Mouse (Mus musculus) gastrocnemius, adult 8-10 months (tissue): ENCODE data around the gene Sfpq. TPM values are rescaled to one million over a fixed set of nuclear protein-coding genes. Genes with fewer than 3 reads are reported as not detected.

ENCODE experiments used
- DNase-seq, 2 experiments: peaks; one replicate each; pipeline ENCODE4 v3.0.0; 2022; ENCODE audit warnings: low spot score in 2 of 2
- total RNA-seq, 4 experiments: library from RNA; stranded (reverse); gene quantifications; 2 replicates each; pipeline ENCODE4 v1.2.4; 2022

The Sfpq gene
- total RNA-seq, 4 experiments from 2014 or later = 30.0 to 47.7 (median 40.3) TPM

GRCm38 (mm10) chr4:127027228-127028190 is 6.4 kb downstream of the Sfpq start:
- DNase-seq = no peak

- DNase-seq = no peak
These were observed 16.0 kb downstream of the Sfpq start for GRCm38 (mm10) chr4:127037158-127037557.

DNA sequence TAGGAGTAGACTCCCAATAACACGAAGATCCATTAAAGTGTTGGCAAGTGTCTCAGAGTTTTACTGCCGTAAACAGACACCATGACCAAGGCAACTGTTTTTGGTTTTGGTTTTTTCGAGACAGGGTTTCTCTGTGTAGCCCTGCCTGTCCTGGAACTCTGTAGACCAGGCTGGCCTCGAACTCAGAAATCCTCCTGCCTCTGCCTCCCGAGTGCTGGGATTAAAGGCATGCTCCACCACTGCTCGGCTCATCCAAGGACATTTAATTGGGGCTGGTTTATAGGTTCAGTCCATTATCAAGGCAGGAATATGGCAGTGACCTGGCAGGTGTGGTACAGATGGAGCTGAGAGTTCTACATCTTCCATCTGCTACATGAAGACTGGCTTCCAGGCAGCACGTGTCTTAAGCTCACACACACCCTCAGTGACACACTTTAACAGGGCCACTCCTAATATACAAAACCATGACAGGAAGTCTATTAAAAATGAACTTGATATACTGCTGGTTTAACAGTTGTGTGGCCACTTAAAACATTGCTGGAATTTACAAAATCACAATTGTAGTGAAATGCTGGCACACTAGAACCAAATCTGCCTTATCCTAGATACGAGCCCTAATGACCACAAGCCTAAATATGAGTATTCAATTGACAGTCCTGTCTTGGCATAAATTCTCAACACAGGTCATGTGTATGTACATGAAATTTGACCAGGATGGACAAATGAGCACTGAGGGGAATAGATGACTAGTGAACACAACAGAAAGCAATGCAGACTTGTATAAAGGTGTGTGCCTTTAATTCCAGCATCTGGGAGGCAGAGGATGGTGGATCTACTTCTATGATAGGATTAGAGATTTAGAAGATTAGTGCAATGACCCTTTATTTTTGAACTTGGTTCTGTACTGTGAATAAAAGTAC is 17.0 kb downstream of the Sfpq start:
- DNase-seq = no peak

DNA sequence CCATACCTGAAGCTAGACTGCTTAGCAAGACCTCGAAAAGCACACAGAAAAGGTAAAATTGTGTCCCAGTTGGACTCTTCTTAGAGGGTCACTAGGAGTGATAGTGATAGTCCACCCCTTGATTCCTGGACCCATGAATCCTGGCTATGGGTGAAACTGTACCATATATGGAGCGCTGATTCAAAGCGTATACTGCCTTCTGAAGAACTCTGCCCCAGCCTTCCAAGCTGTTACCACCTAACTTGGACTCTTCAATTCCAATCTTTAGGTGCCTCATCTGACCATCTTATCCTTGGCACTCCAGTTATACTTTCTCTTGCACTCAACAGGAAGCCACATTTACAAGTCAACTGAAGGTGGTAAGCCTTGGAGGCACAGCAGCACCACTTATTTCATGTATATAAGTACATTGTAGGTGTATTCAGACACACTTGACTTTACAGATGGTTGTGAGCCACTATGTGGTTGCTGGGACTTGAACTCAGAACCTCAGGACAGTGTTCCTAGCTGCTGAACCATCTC is 17.8 kb downstream of the Sfpq start:
- DNase-seq = no peak

GRCm38 (mm10) chr4:127039871-127040483 is 18.9 kb downstream of the Sfpq start:
- no peak for DNase-seq

DNA sequence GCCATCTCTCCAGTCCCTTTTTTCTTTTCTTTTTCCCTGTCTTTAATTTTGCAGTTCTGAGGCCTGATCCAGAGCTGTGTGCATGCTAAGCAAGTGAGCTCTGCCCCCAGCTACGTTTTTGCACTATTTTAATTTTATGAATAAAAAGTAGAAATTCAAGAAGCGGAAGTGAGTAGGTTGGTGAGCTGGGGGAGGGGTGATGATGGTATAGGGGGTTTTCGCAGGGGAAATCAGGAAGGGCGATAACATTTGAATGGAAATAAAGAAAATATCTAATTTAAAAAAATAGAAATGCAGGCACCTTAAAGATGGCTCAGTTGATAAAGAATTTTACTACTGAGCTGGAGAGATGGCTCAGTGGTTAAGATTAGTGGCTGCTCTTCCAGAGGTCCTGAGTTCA is 22.4 kb downstream of the Sfpq start:
- DNase-seq = no peak

DNA sequence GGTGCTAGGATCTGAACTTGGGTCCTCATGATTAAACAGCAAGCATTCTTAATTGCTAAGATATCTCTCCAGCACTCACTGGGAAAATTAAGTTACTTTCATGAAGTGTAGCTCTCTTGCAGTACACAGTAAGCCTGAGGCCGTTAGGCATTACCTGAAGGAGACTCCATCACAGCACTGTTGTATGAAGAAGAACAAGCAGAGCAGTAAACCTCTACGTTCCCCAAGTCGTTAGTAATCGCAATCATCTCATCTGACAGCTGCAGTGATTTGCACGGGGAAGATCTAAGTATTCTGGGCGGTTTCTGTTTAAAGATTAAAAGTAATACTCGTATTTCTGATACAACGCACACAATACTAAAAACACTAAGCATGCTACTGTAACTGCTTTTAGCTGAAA is 30.0 kb downstream of the Sfpq start:
- no peak for DNase-seq

DNA sequence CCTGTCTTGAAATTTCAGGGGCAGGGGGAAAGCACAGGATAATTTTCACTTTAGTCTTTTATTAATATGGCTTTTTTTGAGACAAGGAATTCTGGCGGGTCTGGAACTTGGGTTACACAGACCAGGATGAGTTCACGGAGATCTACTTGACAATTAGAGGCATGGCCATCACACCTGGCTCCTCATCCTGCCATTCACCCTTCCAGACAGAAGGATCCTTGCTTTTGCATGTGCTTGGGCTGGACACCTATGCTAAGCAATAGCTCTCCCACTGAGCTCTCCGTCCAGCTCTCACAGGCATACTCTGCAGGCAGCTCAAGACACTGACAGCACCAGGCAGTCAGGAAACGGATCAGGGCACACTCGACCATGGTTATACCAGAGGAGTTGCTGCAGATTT is 31.9 kb downstream of the Sfpq start:
- DNase-seq = no peak

- DNase-seq = no peak
These were observed 33.5 kb downstream of the Sfpq start for GRCm38 (mm10) chr4:127054522-127055198.

DNA sequence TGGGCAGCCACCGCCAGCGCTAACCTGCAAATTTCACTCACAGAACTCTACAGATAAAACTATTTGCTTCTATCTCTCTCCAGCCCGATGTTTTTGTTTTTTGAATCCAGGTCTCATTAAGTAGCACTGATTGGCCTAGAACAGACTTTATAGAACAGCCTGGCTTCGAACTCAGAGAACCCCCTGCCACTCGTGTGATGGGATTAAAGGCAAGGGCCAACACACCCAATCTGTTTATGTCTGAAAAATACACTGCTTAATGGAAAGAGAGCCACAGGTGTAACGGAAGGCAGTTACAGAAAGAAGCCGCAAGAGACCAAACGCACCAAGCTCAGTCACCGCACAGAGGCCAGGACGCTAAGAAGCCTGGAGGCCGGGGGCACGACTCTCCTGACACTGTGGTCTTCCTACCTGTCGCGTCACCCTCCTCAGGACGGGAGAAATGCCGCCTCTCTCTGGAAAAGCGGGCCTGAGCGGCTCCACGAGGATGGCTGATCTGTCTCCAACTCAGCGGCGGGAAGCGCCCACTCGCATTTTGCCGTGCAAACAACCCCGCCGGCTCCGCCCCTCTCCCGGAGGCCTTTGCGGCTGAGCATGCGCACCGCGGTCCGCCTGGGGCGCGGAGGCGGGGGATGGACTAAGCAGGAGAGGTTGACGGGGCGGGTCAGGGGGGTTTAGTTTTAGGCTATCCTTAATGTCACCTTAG is 39.6 kb downstream of the Sfpq start, which contains the start of gene Zmym1:
Zmym1 (minus strand) TSS at position 568 of the 706 bp plus-strand sequence.
- peak; percentile 83 to 84 for DNase-seq

- no peak for DNase-seq
These were observed 42.9 kb downstream of the Sfpq start for GRCm38 (mm10) chr4:127064051-127064450.

- DNase-seq = no peak
These were observed 53.8 kb downstream of the Sfpq start for GRCm38 (mm10) chr4:127074915-127075314.

GRCm38 (mm10) chr4:127076875-127077548 is 55.9 kb downstream of the Sfpq start, which contains the start of gene Zmym6:
TSS of gene Zmym6 (plus strand) at chr4:127077383.
- DNase-seq = peak; percentile 85 to 91

DNA sequence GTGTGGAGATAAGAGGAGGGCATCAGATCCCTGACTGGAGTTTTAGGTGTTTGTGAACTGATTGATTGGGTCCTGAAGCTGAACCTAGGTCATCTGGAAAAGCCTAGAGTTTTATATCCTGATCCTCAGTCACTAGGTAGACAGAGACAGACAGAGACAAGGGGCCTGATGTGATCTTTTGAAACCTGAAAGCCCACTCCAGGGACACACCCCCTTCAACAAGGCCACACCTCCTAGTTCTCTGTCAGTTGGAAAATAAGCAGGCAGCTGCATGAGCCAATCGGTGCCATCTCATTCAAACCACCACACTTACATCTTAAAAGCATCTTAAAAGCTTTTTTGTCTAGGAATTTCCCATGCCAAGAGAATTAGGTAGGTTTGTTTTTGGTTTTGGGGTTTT is 59.7 kb downstream of the Sfpq start:
- DNase-seq = no peak

DNA sequence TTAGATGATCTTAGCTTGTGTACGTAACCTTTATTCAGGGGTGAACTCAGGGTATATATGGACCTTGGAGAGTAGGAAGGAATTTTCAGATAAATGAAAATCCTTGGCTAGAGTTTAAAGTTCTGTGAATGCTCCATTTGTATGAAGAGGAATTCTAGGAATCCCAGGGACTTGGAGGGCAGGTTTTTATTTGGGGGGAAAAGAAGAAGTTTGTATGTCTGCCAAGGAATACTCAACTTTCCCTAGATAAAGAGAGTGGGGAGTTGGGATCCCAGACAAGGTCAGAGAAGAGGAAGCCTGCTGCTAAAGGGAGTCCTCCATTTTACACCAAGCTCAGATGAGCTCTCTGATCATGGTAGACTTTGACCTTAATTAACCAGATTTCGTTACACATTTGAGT is 62.0 kb downstream of the Sfpq start:
- no peak for DNase-seq

- no peak for DNase-seq
These were observed 64.6 kb downstream of the Sfpq start for GRCm38 (mm10) chr4:127085761-127086160.
